Mouse (Mus musculus) embryonic facial prominence, embryonic 14.5 days (tissue): ENCODE measurements at regions not wholly inside any gene's neighbourhood (a gene's known extent, or its start where the extent isn't known, plus 50 kb on each side); places are given as distances from the start of the nearest gene placed in this dataset.

Source experiments
- ATAC-seq: fragments of 200-750 bp; cut with Nextera tagmentation; 2 replicates; pipeline ENCODE4 v1.8.0; 2017; ENCODE audit warnings: low read depth, moderate number of reproducible peaks, moderate TSS enrichment
- DNase-seq: peaks from one replicate; pipeline ENCODE4 v3.0.0-alpha.2; 2015; ENCODE audit warnings: low spot score
- H3K27ac ChIP-seq: fragments of 300-500 bp; sonication (generic); replicated peaks from 2 replicates; pipeline ENCODE4 v1.5.1; 2014; ENCODE audit warnings: low read depth, mild to moderate bottlenecking, low read length, moderate library complexity
- H3K27me3 ChIP-seq: fragments of 300-500 bp; sonication (generic); replicated peaks from 2 replicates; pipeline ENCODE4 v1.6.1; 2014; ENCODE audit warnings: low read length; ENCODE audit not compliant: control insufficient read depth, insufficient read depth
- H3K36me3 ChIP-seq: fragments of 300-500 bp; sonication (generic); 2 replicates; pipeline ENCODE4 v1.6.1; 2014; ENCODE audit warnings: low read length, mixed read lengths; ENCODE audit not compliant: control insufficient read depth, insufficient read depth
- H3K4me1 ChIP-seq: fragments of 300-500 bp; sonication (generic); 2 replicates; pipeline ENCODE4 v1.6.1; 2014; ENCODE audit warnings: antibody characterized with exemption, low read length; ENCODE audit not compliant: control insufficient read depth, insufficient read depth
- H3K4me2 ChIP-seq: fragments of 300-500 bp; sonication (generic); 2 replicates; pipeline ENCODE4 v1.6.1; 2014; ENCODE audit warnings: low read depth, mild to moderate bottlenecking, low read length, moderate library complexity, mixed read lengths
- H3K4me3 ChIP-seq: fragments of 300-500 bp; sonication (generic); 2 replicates; pipeline ENCODE4 v1.5.1; 2014; ENCODE audit warnings: low read depth, mild to moderate bottlenecking, low read length
- H3K9ac ChIP-seq: fragments of 300-500 bp; sonication (generic); 2 replicates; pipeline ENCODE4 v1.6.1; 2014; ENCODE audit warnings: low read depth, mild to moderate bottlenecking, low read length, moderate library complexity, mixed read lengths
- H3K9me3 ChIP-seq: fragments of 300-500 bp; sonication (generic); 2 replicates; pipeline ENCODE4 v1.6.1; 2016; ENCODE audit warnings: low read length; ENCODE audit not compliant: control insufficient read depth
- WGBS: fragments of 180-500 bp; shearing (Covaris S2); extraction: QIAGEN DNeasy Blood & Tissue Kit; methylation state at CpG from one replicate; pipeline ENCODE4 v1.1.7; 2014; 5-methylcytosine and 5-hydroxymethylcytosine counted together

DNA sequence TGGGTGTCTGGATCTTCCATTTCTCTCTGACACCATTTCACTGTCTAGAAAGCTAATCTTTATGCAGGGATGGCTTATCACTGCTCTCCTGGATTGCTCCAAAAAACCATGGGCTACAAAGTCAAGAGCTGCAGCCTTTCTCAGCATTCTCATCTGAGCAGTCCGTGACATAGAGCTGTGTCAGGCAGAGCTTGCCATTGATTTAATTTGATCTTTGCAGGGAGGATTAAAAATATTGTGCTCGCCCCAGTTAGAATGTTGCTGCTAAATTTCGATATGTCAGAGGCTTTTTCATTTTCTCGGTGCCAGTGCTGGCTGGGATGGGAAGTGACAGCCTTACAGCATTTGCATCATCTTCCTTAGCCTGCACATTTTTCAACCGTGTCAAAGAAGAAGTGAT, 401.7 kb upstream of the Frg1 start:
- peaks cover 7% of the 10 kb centered on the region for H3K4me1 ChIP-seq
- ATAC-seq: no peak
- H3K9ac ChIP-seq: no peak overlapping the region
- peak overlapping the region; percentile 33; the same call in 1 of the 2 replicates for H3K27ac ChIP-seq
- no peak overlapping the region for H3K4me3 ChIP-seq
- no peaks in the 10 kb centered on the region for H3K36me3 ChIP-seq
- WGBS: 33% methylated on average over 5 of the region's 5 CpGs
- no peak for DNase-seq
- H3K9me3 ChIP-seq: no peaks in the 10 kb centered on the region
- H3K27me3 ChIP-seq: no peaks in the 10 kb centered on the region
- H3K4me2 ChIP-seq: no peak overlapping the region

- ATAC-seq: no peak
These were observed 401.2 kb upstream of the Frg1 start for GRCm38 (mm10) chr8:41818079-41818478.

DNA sequence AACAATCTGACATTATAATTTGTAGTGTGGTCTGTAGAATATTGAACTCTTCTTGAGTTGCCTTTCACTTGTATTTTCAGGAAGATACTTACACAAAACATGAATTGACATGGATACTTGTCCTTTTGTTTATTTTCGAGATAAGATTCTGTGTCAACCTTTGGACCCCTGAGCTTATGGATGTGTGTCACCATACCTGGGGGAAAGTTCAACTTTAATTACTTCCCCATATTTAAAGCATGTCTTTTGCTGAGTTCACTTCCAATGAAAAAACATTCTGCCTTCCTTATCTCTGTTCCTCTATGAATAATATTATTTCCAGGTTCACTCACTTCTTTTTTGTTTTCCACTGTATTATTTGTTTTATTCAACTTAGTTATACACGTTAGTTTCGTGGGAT, 398.4 kb upstream of the Frg1 start:
- ATAC-seq: no peak
- no peak overlapping the region for H3K9ac ChIP-seq
- WGBS: 87% methylated on average over 3 of the region's 3 CpGs
- H3K4me3 ChIP-seq: no peak overlapping the region
- H3K9me3 ChIP-seq: no peaks in the 10 kb centered on the region
- no peaks in the 10 kb centered on the region for H3K27me3 ChIP-seq
- H3K4me2 ChIP-seq: no peak overlapping the region
- H3K4me1 ChIP-seq: peaks cover 7% of the 10 kb centered on the region
- no peaks in the 10 kb centered on the region for H3K36me3 ChIP-seq
- no peak overlapping the region for H3K27ac ChIP-seq
- DNase-seq: no peak

More at GRCm38 (mm10) chr8:41818079-41818478, 401.2 kb upstream of the Frg1 start:
- H3K27ac ChIP-seq: no peak overlapping the region
- 21% methylated on average over 1 of the region's 1 CpGs for WGBS
- no peaks in the 10 kb centered on the region for H3K9me3 ChIP-seq
- peaks cover 7% of the 10 kb centered on the region for H3K4me1 ChIP-seq
- no peak overlapping the region for H3K4me3 ChIP-seq
- no peaks in the 10 kb centered on the region for H3K36me3 ChIP-seq
- DNase-seq: no peak
- no peak overlapping the region for H3K9ac ChIP-seq
- no peak overlapping the region for H3K4me2 ChIP-seq
- H3K27me3 ChIP-seq: no peaks in the 10 kb centered on the region

DNA sequence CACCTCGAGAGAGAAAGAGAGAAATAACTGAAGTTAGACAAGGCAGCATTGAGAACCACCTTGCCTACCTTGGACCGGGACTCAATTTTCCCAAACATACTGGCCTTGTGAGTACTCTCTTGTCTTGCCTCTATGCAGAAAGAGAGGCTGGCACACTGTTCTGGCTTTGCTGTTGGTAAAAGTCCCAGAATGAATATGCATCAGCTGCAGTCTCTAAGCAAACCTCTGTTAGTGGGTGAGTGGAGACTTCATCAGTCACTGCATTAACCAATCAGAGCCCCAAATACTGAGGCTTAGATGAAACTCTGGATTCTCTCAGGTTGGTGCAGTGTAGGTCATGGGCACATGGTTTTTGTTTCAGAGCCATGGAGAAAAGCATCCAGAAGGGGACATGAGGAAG, 378.8 kb upstream of the Frg1 start:
- H3K4me3 ChIP-seq: no peak overlapping the region
- no peaks in the 10 kb centered on the region for H3K36me3 ChIP-seq
- H3K27ac ChIP-seq: no peak overlapping the region
- no peak overlapping the region for H3K9ac ChIP-seq
- H3K9me3 ChIP-seq: no peaks in the 10 kb centered on the region
- H3K27me3 ChIP-seq: no peaks in the 10 kb centered on the region
- DNase-seq (no peak), ATAC-seq (no peak)
- WGBS: 78% methylated on average over 2 of the region's 2 CpGs
- H3K4me1 ChIP-seq: no peaks in the 10 kb centered on the region
- no peak overlapping the region for H3K4me2 ChIP-seq

DNA sequence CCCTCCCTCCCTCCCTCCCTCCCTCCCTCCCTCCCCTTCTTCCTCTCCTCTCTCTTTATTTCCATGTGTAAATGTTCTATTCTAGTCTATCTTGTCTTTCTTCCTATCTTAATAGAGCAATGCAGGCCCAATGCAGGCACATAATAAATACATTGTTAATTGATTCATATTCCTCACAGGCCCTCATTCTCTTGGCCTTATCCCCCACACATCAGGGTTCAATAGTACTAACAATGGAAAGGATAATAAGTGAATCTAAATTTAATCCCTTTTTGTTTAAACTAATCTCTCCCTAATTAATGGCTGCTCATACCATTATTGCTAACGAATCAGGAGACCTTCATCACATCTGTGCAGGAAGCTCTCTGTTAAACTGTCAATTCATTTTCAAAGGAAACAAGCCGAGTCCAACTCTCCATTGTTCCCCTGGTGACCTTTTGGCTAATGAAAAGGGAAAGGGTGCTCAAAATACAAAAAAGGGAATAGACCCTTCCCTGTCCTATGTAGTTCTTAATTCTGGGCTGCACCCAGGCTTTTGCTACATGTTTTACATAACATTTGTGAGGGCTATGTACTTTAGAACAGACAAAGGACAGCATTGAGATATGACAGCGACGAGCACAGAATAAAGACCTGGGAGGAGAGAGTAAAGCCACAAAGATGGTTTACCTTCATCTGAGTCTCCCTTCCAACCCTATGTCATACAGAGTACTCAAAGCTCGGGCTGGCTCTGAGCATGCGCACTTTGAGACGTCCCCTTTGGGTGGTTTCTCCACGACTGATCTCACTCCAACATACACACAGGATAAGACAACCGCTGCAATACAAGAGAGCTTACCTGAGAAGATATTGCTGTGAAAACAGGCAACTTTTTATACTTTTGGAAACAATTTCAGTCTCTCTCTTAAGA, 370.3 kb upstream of the Frg1 start:
- no peak for ATAC-seq
- H3K9me3 ChIP-seq: no peaks in the 10 kb centered on the region
- H3K4me1 ChIP-seq: no peaks in the 10 kb centered on the region
- DNase-seq: no peak
- no peak overlapping the region for H3K4me2 ChIP-seq
- 77% methylated on average over 9 of the region's 9 CpGs for WGBS
- no peak overlapping the region for H3K4me3 ChIP-seq
- H3K27ac ChIP-seq: no peak overlapping the region
- no peaks in the 10 kb centered on the region for H3K27me3 ChIP-seq
- no peak overlapping the region for H3K9ac ChIP-seq
- no peaks in the 10 kb centered on the region for H3K36me3 ChIP-seq

DNA sequence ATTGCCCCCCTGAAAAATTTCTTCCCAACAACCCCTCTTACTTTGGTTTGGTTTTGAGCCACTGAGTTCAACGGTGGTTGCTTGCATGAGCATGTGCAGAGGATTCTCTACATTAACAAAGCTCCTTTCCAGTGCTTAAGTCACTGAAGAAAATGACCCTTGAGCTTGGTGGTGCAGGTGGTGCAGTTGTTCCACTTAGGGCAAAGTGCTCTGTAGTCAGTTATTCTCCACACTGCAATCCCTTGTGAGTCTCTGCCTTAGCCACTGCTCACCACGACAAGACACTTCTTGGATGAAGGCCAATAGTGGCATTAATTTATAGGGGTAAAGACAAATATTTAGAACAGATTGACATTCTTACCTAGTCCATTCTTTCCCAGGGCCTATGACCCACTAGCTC, 369.1 kb upstream of the Frg1 start:
- ATAC-seq (no peak), DNase-seq (no peak)
- H3K4me1 ChIP-seq: no peaks in the 10 kb centered on the region
- H3K36me3 ChIP-seq: no peaks in the 10 kb centered on the region
- no peak overlapping the region for H3K4me3 ChIP-seq
- WGBS: 62% methylated on average over 2 of the region's 2 CpGs
- H3K9me3 ChIP-seq: no peaks in the 10 kb centered on the region
- H3K4me2 ChIP-seq: no peak overlapping the region
- H3K27ac ChIP-seq: no peak overlapping the region
- H3K9ac ChIP-seq: no peak overlapping the region
- H3K27me3 ChIP-seq: no peaks in the 10 kb centered on the region

GRCm38 (mm10) chr8:41782837-41783236, 366.0 kb upstream of the Frg1 start:
- H3K4me2 ChIP-seq: no peak overlapping the region
- no peak overlapping the region for H3K9ac ChIP-seq
- ATAC-seq (no peak), DNase-seq (no peak)
- no peak overlapping the region for H3K4me3 ChIP-seq
- H3K36me3 ChIP-seq: no peaks in the 10 kb centered on the region
- H3K4me1 ChIP-seq: no peaks in the 10 kb centered on the region
- no peaks in the 10 kb centered on the region for H3K27me3 ChIP-seq
- no peak overlapping the region for H3K27ac ChIP-seq
- WGBS: 60% methylated on average over 1 of the region's 1 CpGs
- H3K9me3 ChIP-seq: no peaks in the 10 kb centered on the region

GRCm38 (mm10) chr8:41779459-41779858, 362.6 kb upstream of the Frg1 start:
- DNase-seq: no peak
- no peaks in the 10 kb centered on the region for H3K4me1 ChIP-seq
- no peak overlapping the region for H3K27ac ChIP-seq
- no peaks in the 10 kb centered on the region for H3K36me3 ChIP-seq
- H3K27me3 ChIP-seq: no peaks in the 10 kb centered on the region
- no peak for ATAC-seq
- H3K9me3 ChIP-seq: no peaks in the 10 kb centered on the region
- H3K9ac ChIP-seq: no peak overlapping the region
- no peak overlapping the region for H3K4me2 ChIP-seq
- H3K4me3 ChIP-seq: no peak overlapping the region
- 89% methylated on average over 3 of the region's 3 CpGs for WGBS

- no peak overlapping the region for H3K4me2 ChIP-seq
- no peak overlapping the region for H3K9ac ChIP-seq
- no peak overlapping the region for H3K27ac ChIP-seq
- no peaks in the 10 kb centered on the region for H3K36me3 ChIP-seq
- no peaks in the 10 kb centered on the region for H3K27me3 ChIP-seq
- WGBS: 66% methylated on average over 4 of the region's 4 CpGs
- H3K9me3 ChIP-seq: no peaks in the 10 kb centered on the region
- DNase-seq: no peak
- ATAC-seq: peak; percentile 37; the same call in 1 of the 2 replicates
- no peak overlapping the region for H3K4me3 ChIP-seq
- no peaks in the 10 kb centered on the region for H3K4me1 ChIP-seq
These were observed 354.9 kb upstream of the Frg1 start for GRCm38 (mm10) chr8:41771729-41772128.
